Mouse (Mus musculus): ENCODE results near the gene Pvrig.
"Not testable (repeated sequence)": the region's sequence is repeated elsewhere in the genome, so short reads cannot be mapped to it uniquely, and the experiment has no call there.

The Pvrig gene

GRCm38 (mm10) chr5:138341661-138342060 is at the start of gene Pvrig:
Pvrig (plus strand) TSS chr5:138341961.
- peak; percentile 47 for DNase-seq (ENCODE audit: low read depth)

- DNase-seq (ENCODE audit: low read depth): no peak
Observed at GRCm38 (mm10) chr5:138294158-138294557, 47.6 kb upstream of the Pvrig start.

- no peak for DNase-seq (ENCODE audit: low read depth)
Observed at GRCm38 (mm10) chr5:138299613-138300012, 42.1 kb upstream of the Pvrig start.

- no peak for DNase-seq (ENCODE audit: low read depth)
Observed at GRCm38 (mm10) chr5:138312795-138313194, 29.0 kb upstream of the Pvrig start.

GRCm38 (mm10) chr5:138343216-138343615 is 1.5 kb downstream of the Pvrig start:
- DNase-seq (ENCODE audit: low read depth): peak; percentile 39

GRCm38 (mm10) chr5:138363208-138363607 is 21.4 kb downstream of the Pvrig start:
- not testable (repeated sequence) for DNase-seq (ENCODE audit: low read depth)

- DNase-seq (ENCODE audit: low read depth): not testable (repeated sequence)
Observed at GRCm38 (mm10) chr5:138365347-138365746, 23.6 kb downstream of the Pvrig start.
